Mouse (Mus musculus) ES-E14 (cell line): Measurements from ENCODE around the gene Adad2.

Experiments used
- HCFC1 ChIP-seq: IDR thresholded peaks from 2 replicates; pipeline ENCODE4 v1.6.1; 2012; ENCODE audit warnings: low read length, inconsistent platforms, borderline replicate concordance; ENCODE audit not compliant: insufficient read depth
- MAFK ChIP-seq: IDR thresholded peaks from 2 replicates; pipeline ENCODE4 v1.6.1; 2014; ENCODE audit warnings: mild to moderate bottlenecking, low read depth, low read length, inconsistent platforms; ENCODE audit not compliant: insufficient read depth
- ZC3H11A ChIP-seq: IDR thresholded peaks from 2 replicates; pipeline ENCODE4 v1.6.1; 2012; ENCODE audit warnings: low read depth, mild to moderate bottlenecking, inconsistent platforms, low read length, borderline replicate concordance
- ZNF384 ChIP-seq: IDR thresholded peaks from 2 replicates; pipeline ENCODE4 v1.6.1; 2012; ENCODE audit warnings: low read depth, low read length, inconsistent platforms

DNA sequence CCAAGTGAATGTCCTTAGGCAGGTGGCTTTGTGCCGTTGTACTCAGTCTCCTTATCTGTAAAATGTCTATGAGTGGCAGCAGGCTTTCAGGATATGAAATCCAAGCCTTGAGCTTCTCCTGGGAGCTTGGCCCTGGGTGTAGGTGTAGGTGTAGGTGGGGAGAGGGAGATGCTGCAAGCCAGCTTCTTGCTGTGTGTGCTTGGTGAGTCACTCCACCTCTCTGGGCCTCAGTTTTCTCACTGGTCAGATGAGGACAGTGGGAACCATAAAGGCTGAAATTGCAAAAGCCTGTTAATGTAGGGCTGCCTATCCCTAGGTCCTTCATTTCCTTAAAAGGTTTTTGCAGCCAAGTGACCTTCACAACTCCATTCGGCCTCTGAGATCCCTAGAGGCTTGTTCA, 23.4 kb downstream of the Adad2 start:
- no peak for TF ChIP-seq ZC3H11A
- no peak for TF ChIP-seq HCFC1
- TF ChIP-seq MAFK: no peak
- TF ChIP-seq ZNF384: no peak
